Comparison of ENCODE assay signal across 9 mouse cellular contexts in genomic region chr11:75159564-75159963, GRCm38 (mm10). TPM values are rescaled to one million over a fixed set of nuclear protein-coding genes. Genes with fewer than 3 reads are reported as not detected.
A peak's percentile ranks its signal among the peaks of the same experiment; 100 is the strongest.
DNase-seq lines count a peak whose midpoint lies in the region; ATAC-seq and TF ChIP-seq lines count a peak whose summit lies in the region.
"Had no signal": no experiment of that assay in that cellular context is flagged by ENCODE, and none has a peak within 500 bp of the region (broad histone marks: within the 10 kb centered on the region; RNA-seq: fewer than 3 reads in every experiment).

No protein-coding gene starts in this region.

- no peak overlapping the region for H3K4me3 ChIP-seq in forebrain, postnatal 0 days (ENCODE audit: low read depth, low read length)
- H3K4me3 ChIP-seq in forebrain, embryonic 10.5 days: no peak overlapping the region
- H3K4me3 ChIP-seq in thymus, adult 2 months (ENCODE audit: control insufficient read depth, insufficient read depth, low read length): no peak overlapping the region
- H3K4me3 ChIP-seq in embryonic facial prominence, embryonic 10.5 days: no peak overlapping the region
- H3K4me3 ChIP-seq: neural tube, embryonic 12.5 days had no signal

- ATAC-seq in forebrain, postnatal 0 days: no peak

- no peak overlapping the region for H3K27ac ChIP-seq in forebrain, postnatal 0 days (ENCODE audit: low read depth, low read length)
- H3K27ac ChIP-seq in forebrain, embryonic 10.5 days: no peak overlapping the region
- no peak overlapping the region for H3K27ac ChIP-seq in thymus, adult 2 months (ENCODE audit: control insufficient read depth, insufficient read depth, low read length)
- no peak overlapping the region for H3K27ac ChIP-seq in embryonic facial prominence, embryonic 10.5 days (replicated peaks)
- H3K27ac ChIP-seq: neural tube, embryonic 12.5 days had no signal

- TF ChIP-seq CTCF in forebrain, postnatal 0 days (IDR thresholded peaks at IDR 0.05; ENCODE audit: low read depth): peak; percentile 44; the same call in 1 of the 2 replicates
- TF ChIP-seq CTCF in thymus, adult 2 months (IDR thresholded peaks at IDR 0.05; ENCODE audit: borderline replicate concordance, control insufficient read depth, extremely low read depth, insufficient read depth, low read length, poor library complexity): peak; percentile 32; the same call in 1 of the 2 replicates

- DNase-seq in forebrain, postnatal 0 days: no peak
- no peak for DNase-seq in forebrain, embryonic 10.5 days (ENCODE audit: extremely low spot score, low spot score)
- peak; percentile 47 for DNase-seq in thymus, adult 2 months
- no peak for DNase-seq in thymus, adult 18-20 months
- peak; percentile 56 for DNase-seq in kidney, postnatal 14 days
- peak; percentile 80 for DNase-seq in thymus, postnatal 4 days
- DNase-seq in neural tube, embryonic 10.5 days (ENCODE audit: extremely low spot score, low spot score): no peak
- no peak for DNase-seq in embryonic facial prominence, embryonic 10.5 days (ENCODE audit: low spot score)

- peaks cover 14% of the 10 kb centered on the region; the same call in 1 of the 2 replicates for H3K27me3 ChIP-seq in forebrain, postnatal 0 days (ENCODE audit: insufficient read depth, low read length)
- H3K27me3 ChIP-seq in forebrain, embryonic 10.5 days (ENCODE audit: poor library complexity, severe bottlenecking): peaks cover 24% of the 10 kb centered on the region
- H3K27me3 ChIP-seq in thymus, adult 2 months (ENCODE audit: control insufficient read depth, insufficient read depth, low read length): no peaks in the 10 kb centered on the region
- H3K27me3 ChIP-seq in embryonic facial prominence, embryonic 10.5 days (replicated peaks; ENCODE audit: low read depth, poor library complexity, severe bottlenecking): peaks cover 23% of the 10 kb centered on the region

- H3K4me2 ChIP-seq in forebrain, postnatal 0 days (ENCODE audit: low read depth): no peak overlapping the region
- H3K4me2 ChIP-seq: neural tube, embryonic 12.5 days had no signal

- H3K4me1 ChIP-seq in forebrain, postnatal 0 days (ENCODE audit: insufficient read depth): no peaks in the 10 kb centered on the region
- peaks cover 24% of the 10 kb centered on the region for H3K4me1 ChIP-seq in forebrain, embryonic 10.5 days
- no peaks in the 10 kb centered on the region for H3K4me1 ChIP-seq in thymus, adult 2 months (replicated peaks; ENCODE audit: control insufficient read depth, insufficient read depth, low read length)
- peaks cover 40% of the 10 kb centered on the region for H3K4me1 ChIP-seq in embryonic facial prominence, embryonic 10.5 days

- no peaks in the 10 kb centered on the region for H3K9me3 ChIP-seq in forebrain, postnatal 0 days (ENCODE audit: low read length)
- H3K9me3 ChIP-seq in forebrain, embryonic 10.5 days: no peaks in the 10 kb centered on the region
- H3K9me3 ChIP-seq in embryonic facial prominence, embryonic 10.5 days: no peaks in the 10 kb centered on the region
- H3K9me3 ChIP-seq: neural tube, embryonic 12.5 days had no signal

- H3K36me3 ChIP-seq in forebrain, postnatal 0 days (ENCODE audit: insufficient read depth): peaks cover 38% of the 10 kb centered on the region
- peaks cover 71% of the 10 kb centered on the region for H3K36me3 ChIP-seq in forebrain, embryonic 10.5 days (replicated peaks)
- H3K36me3 ChIP-seq in thymus, adult 2 months (ENCODE audit: control insufficient read depth, insufficient read depth, low read length): peaks cover 7% of the 10 kb centered on the region; the same call in 1 of the 2 replicates
- H3K36me3 ChIP-seq in embryonic facial prominence, embryonic 10.5 days (replicated peaks): peaks cover 78% of the 10 kb centered on the region

- WGBS in forebrain, postnatal 0 days: 65% methylated on average over 2 of the region's 2 CpGs
- WGBS in forebrain, embryonic 10.5 days: 54% methylated on average over 2 of the region's 2 CpGs
- WGBS in thymus, adult 2 months: 81% methylated on average over 2 of the region's 2 CpGs
- 57% methylated on average over 2 of the region's 2 CpGs for WGBS in embryonic facial prominence, embryonic 10.5 days

- TF ChIP-seq POLR2A in thymus, adult 2 months (IDR thresholded peaks at IDR 0.05; ENCODE audit: control insufficient read depth, extremely low read depth, insufficient read depth, low read length, poor library complexity): no peak

- H3K9ac ChIP-seq in forebrain, postnatal 0 days: no peak overlapping the region
- H3K9ac ChIP-seq: neural tube, embryonic 12.5 days had no signal

RNA-seq across cellular contexts. Expression of gene Hic1, which starts 9.8 kb away (rescaled TPM):
- 4.2 and 4.5 TPM in 2 replicates for total RNA-seq in forebrain, postnatal 0 days (2014; rRNA removed)
- polyA plus RNA-seq in forebrain, postnatal 0 days (2015; fragmentation: Nextera tagmentation; extraction: Ambion mirVana): 1.7 TPM in 2 replicates
- 0.12 and 0.21 TPM in 2 replicates for polyA plus RNA-seq in forebrain, embryonic 10.5 days (2016; fragmentation: Nextera tagmentation; extraction: Ambion mirVana)
- polyA plus RNA-seq in thymus, adult 2 months (2012; rRNA removed): 10.6 and 14.1 TPM in 2 replicates
- polyA plus RNA-seq in embryonic facial prominence, embryonic 10.5 days (2016; fragmentation: Nextera tagmentation; extraction: Ambion mirVana): 0.23 and 1.3 TPM in 2 replicates

RNA-seq across cellular contexts. Expression of gene Ovca2, which starts 19.1 kb away (rescaled TPM):
- 15.5 and 19.6 TPM in 2 replicates for total RNA-seq in forebrain, postnatal 0 days (2014; rRNA removed)
- polyA plus RNA-seq in forebrain, postnatal 0 days (2015; fragmentation: Nextera tagmentation; extraction: Ambion mirVana): 11.5 and 16.3 TPM in 2 replicates
- 33.6 and 34.0 TPM in 2 replicates for polyA plus RNA-seq in forebrain, embryonic 10.5 days (2016; fragmentation: Nextera tagmentation; extraction: Ambion mirVana)
- polyA plus RNA-seq in thymus, adult 2 months (2012; rRNA removed): 37.6 and 48.9 TPM in 2 replicates
- polyA plus RNA-seq in embryonic facial prominence, embryonic 10.5 days (2016; fragmentation: Nextera tagmentation; extraction: Ambion mirVana): 35.4 and 36.7 TPM in 2 replicates

RNA-seq across cellular contexts. Expression of gene Dph1, which starts 31.5 kb away (rescaled TPM):
- total RNA-seq in forebrain, postnatal 0 days (2014; rRNA removed): 19.5 and 21.0 TPM in 2 replicates
- 12.7 and 13.8 TPM in 2 replicates for polyA plus RNA-seq in forebrain, postnatal 0 days (2015; fragmentation: Nextera tagmentation; extraction: Ambion mirVana)
- 29.5 TPM in 2 replicates for polyA plus RNA-seq in forebrain, embryonic 10.5 days (2016; fragmentation: Nextera tagmentation; extraction: Ambion mirVana)
- 28.3 and 33.8 TPM in 2 replicates for polyA plus RNA-seq in thymus, adult 2 months (2012; rRNA removed)
- polyA plus RNA-seq in embryonic facial prominence, embryonic 10.5 days (2016; fragmentation: Nextera tagmentation; extraction: Ambion mirVana): 24.9 and 29.2 TPM in 2 replicates

RNA-seq across cellular contexts. Expression of gene Rtn4rl1, which starts 34.0 kb away (rescaled TPM):
- total RNA-seq in forebrain, postnatal 0 days (2014; rRNA removed): 10.6 and 11.0 TPM in 2 replicates
- 11.9 and 15.6 TPM in 2 replicates for polyA plus RNA-seq in forebrain, postnatal 0 days (2015; fragmentation: Nextera tagmentation; extraction: Ambion mirVana)
- polyA plus RNA-seq in forebrain, embryonic 10.5 days (2016; fragmentation: Nextera tagmentation; extraction: Ambion mirVana): 1.1 and 1.3 TPM in 2 replicates
- polyA plus RNA-seq in thymus, adult 2 months (2012; rRNA removed): 15.3 and 15.5 TPM in 2 replicates
- 1.5 and 2.1 TPM in 2 replicates for polyA plus RNA-seq in embryonic facial prominence, embryonic 10.5 days (2016; fragmentation: Nextera tagmentation; extraction: Ambion mirVana)

Comparison
In these comparisons a context has a peak if more than half of its experiments do, and no peak if none do; other contexts are left out.
1. DNase-seq: peak in thymus, adult 2 months (single experiment), kidney, postnatal 14 days (single experiment) and thymus, postnatal 4 days (single experiment); none in forebrain, postnatal 0 days (single experiment), forebrain, embryonic 10.5 days (single experiment), thymus, adult 18-20 months (0 of 2), neural tube, embryonic 10.5 days (single experiment) and embryonic facial prominence, embryonic 10.5 days (single experiment).